Mouse (Mus musculus): ENCODE results near the gene Syne3.
A peak's percentile ranks its signal among the peaks of the same experiment; 100 is the strongest.

Gene Syne3

GRCm38 (mm10) chr12:104922647-104923046 lies 87.0 kb downstream of the Syne3 start:
- no peak for DNase-seq (ENCODE audit: low spot score)

DNA sequence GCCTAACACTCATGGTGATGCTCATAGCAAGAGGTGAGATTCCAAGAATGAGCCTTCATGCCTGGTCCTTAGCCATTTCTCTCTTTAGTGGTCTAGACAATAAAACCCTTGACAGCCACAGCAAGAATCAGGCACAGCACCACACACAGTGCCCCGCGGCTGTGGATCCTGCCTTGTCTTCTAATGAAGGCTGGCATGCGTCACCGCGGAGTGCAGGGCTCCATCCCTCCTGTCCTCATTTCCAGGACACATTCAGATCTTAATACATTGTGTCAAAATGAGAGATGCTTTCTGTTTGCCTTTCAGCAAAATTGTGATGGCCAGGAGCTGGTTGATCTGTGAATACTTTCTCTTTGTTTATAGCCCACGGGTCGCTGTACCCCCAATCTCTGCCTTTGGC lies 88.5 kb downstream of the Syne3 start:
- DNase-seq (ENCODE audit: low spot score) = no peak

- no peak for DNase-seq (ENCODE audit: low spot score)
Measured at GRCm38 (mm10) chr12:104919247-104919646, 90.4 kb downstream of the Syne3 start.

- no peak for DNase-seq (ENCODE audit: low spot score)
Measured at GRCm38 (mm10) chr12:104917927-104918326, 91.7 kb downstream of the Syne3 start.

DNA sequence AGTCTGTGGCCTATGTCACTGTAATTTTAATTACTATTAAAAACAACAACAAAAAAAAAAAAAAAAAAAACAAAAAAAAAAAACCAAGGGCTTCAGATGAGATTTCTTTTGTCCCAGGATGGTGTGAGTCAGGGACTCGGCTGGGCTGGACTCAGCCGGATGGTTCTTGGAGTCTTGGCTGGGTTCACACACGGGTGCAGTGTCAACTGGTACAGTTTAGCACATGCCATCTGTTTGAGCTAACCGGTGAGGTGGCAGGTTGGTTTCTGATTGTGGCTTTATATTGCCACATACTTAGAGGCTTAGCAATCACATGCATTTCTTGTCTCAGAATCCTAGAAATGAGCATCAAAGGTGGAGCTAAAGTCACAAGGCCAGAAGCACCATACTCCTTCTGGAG lies 92.3 kb downstream of the Syne3 start:
- DNase-seq (ENCODE audit: low spot score) = no peak

- no peak for DNase-seq (ENCODE audit: low spot score)
Measured at GRCm38 (mm10) chr12:104916776-104917175, 92.8 kb downstream of the Syne3 start.

DNA sequence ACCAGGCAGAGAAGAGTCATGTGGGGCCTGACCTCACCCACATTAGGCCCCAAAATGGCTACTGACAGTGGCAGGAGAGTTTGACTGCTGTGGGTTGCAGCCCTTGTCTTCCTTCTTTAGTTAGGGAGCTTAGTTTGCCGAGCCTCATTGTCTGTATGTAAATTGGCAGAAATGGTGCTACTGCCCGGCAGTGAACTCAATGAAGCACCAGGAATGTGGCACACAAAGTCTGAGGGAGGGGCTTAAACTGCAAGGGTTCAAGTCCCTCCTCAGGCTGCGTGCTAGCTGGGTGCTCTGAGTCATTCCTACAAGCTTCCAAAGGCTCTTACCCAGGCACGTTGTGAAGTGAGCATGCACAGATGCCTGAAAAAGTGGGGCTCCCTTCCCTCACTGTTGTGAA lies 93.9 kb downstream of the Syne3 start:
- no peak for DNase-seq (ENCODE audit: low spot score)

GRCm38 (mm10) chr12:104912990-104913389 lies 96.6 kb downstream of the Syne3 start:
- DNase-seq (ENCODE audit: low spot score) = no peak

DNA sequence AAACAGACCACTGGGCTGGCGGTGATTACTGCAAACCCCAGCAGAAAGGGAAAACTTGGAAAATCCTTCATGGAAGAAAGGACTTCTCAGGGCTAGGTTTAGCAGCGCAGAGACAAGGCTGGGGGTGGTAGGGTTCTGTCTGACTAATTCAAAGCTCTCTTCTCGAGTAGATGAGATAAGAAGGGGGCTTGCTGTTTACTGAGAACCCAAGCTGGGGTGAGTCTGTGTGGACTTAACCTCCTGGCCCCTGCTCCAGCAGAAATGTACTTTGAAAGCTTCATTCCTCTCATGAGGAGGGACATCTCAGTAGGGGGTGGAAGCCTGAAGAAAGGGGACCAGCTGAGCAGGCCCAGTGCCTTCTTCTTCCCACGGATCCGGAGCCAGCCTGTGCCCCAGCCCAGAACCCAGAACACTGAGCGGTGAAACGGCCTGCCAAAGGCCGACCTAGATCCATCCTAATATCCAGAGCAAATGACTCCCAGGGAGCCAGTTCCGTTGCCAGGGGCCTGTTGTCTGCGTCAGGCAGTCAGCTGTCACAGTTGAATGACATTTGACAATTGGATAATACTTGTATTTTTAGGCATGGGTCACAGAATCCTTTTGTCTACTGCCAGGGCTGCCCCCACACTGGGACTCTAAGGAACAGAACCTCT lies 97.2 kb downstream of the Syne3 start:
- no peak for DNase-seq (ENCODE audit: low spot score)

DNA sequence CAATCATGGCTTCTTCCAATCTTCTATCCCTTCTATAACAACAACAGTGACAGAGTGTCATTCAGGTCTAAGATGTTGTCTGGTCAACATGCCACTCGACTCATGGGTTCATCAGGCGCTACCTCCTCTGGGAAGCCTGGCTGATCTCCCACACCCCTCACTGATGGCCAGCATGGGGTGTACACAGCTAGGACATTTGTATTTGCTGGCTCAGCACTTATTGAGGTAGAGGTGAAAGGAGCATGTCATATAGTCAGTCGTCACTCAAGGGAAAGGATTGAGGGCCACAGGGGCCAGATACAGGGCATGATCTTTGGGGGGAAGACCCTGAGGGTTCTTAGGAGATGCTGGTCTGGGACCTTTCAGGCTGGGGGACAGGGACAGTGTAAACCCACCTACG lies 99.9 kb downstream of the Syne3 start:
- no peak for DNase-seq (ENCODE audit: low spot score)

GRCm38 (mm10) chr12:104908986-104909385 lies 100.6 kb downstream of the Syne3 start:
- no peak for DNase-seq (ENCODE audit: low spot score)

GRCm38 (mm10) chr12:104908024-104908781 lies 101.4 kb downstream of the Syne3 start:
- no peak for DNase-seq (ENCODE audit: low spot score)

GRCm38 (mm10) chr12:104907133-104907532 lies 102.5 kb downstream of the Syne3 start:
- DNase-seq (ENCODE audit: low spot score) = no peak

GRCm38 (mm10) chr12:104904138-104904537 lies 105.5 kb downstream of the Syne3 start:
- peak; percentile 28 for DNase-seq (ENCODE audit: low spot score)

DNA sequence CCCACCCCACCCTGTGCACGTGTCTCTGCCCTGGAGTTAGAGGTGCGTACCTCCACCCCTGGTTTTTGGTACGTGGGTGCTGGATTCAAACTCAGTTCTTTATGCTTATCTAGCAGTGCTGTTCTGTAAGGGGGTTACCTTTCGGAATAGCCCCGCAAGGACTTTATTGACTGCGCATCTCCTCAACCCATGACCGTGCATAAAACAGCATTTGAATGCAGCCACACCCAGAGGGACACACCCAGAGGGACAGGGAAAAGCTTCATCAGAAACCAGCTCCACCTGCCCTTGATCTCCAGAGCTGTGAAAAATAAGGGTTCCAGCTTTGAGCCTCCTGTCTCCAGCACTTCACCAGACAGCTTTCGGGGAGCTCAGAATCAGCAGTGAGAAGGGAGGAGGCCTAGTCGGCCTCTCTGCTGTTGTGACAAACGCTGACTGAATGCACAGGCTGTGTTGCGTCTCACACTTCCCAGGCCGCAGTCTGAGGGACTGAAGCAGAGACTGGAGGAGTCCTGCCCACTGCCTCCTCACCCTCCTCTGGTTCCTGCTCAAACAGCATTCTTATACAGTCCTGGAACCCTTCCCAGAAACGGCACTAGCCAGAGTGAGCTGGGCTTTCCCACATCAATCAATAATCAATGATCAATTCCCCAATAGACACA lies 107.1 kb downstream of the Syne3 start:
- no peak for DNase-seq (ENCODE audit: low spot score)

- peak; percentile 62 for DNase-seq (ENCODE audit: low spot score)
Measured at GRCm38 (mm10) chr12:104901320-104901719, 108.3 kb downstream of the Syne3 start.

DNA sequence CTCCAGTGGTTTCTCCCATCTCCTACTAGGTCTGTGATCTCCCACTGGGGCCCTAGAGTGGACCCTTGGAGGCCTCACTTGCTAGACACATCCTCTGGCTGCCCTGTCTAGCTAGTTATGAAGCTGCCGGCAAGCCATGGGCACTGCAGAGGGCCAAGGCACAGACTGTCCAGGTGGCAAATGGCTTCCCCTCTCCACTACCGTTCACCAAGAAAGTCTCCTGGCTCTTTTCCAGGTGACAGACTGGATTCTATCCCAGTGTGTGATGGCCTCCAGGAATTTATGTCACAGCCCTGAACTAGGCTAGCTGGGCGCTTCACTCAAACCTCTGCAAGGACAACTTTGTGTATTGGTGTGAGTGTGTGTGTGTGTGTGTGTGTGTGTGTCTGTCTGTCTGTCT lies 109.8 kb downstream of the Syne3 start:
- no peak for DNase-seq (ENCODE audit: low spot score)

DNA sequence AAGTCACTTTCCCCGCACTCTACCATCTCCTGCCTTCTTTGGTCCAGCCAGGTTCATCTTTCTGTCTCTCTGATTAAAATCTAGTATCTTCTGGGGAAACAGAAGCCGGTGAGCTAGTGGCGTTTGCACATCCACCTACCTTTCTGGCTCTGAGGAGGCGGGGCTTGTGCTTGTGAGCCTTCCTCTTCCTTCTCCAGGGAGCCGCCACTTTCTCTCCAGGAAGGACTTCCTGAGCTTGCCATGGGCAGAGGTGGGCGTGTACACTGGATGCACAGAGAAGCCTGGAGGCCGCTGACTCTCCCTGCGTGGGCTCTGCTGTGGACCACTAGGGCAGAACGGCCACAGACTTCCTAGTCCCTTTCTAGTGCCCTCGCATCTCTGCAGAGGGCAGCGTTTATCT lies 110.4 kb downstream of the Syne3 start:
- peak; percentile 31 for DNase-seq (ENCODE audit: low spot score)

- no peak for DNase-seq (ENCODE audit: low spot score)
Measured at GRCm38 (mm10) chr12:104898718-104899117, 110.9 kb downstream of the Syne3 start.

- no peak for DNase-seq (ENCODE audit: low spot score)
Measured at GRCm38 (mm10) chr12:104897051-104897618, 112.5 kb downstream of the Syne3 start.

GRCm38 (mm10) chr12:104896640-104897039 lies 113.0 kb downstream of the Syne3 start:
- peak; percentile 13 for DNase-seq (ENCODE audit: low spot score)

DNA sequence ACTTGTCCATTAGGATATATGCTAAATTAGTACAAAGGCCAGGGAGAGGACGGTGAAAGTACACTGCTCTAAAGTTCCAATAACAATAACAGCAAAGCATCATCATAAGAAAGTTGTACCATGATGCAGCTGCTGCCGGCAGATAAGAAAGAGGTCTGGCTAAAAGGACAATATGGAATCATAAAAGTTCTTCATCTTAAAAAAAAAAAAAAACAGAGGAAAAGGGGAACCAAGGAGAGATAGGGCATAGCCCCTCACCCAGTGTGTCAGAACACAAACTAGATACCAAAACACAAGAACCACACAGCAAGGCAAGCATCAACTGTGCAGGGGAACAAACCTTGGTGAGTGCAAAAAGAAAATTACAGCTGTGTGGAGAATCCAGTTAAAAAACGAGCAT lies 117.4 kb downstream of the Syne3 start:
- DNase-seq (ENCODE audit: low spot score) = no peak

GRCm38 (mm10) chr12:104890066-104890465 lies 119.5 kb downstream of the Syne3 start:
- DNase-seq (ENCODE audit: low spot score) = no peak

Data from urinary bladder, postnatal 14 days (tissue).